Mouse (Mus musculus) CH12F3 (cell line): ENCODE measurements around the gene Qrfpr.

Source experiments
- in situ Hi-C: fragments of 300-500 bp; cut with MboI; formaldehyde crosslinking; loops from 2 replicates; pipeline ENCODE4 v1.14.3; 2020; ENCODE audit warnings: low sequenced_read_pairs

The Qrfpr gene

DNA sequence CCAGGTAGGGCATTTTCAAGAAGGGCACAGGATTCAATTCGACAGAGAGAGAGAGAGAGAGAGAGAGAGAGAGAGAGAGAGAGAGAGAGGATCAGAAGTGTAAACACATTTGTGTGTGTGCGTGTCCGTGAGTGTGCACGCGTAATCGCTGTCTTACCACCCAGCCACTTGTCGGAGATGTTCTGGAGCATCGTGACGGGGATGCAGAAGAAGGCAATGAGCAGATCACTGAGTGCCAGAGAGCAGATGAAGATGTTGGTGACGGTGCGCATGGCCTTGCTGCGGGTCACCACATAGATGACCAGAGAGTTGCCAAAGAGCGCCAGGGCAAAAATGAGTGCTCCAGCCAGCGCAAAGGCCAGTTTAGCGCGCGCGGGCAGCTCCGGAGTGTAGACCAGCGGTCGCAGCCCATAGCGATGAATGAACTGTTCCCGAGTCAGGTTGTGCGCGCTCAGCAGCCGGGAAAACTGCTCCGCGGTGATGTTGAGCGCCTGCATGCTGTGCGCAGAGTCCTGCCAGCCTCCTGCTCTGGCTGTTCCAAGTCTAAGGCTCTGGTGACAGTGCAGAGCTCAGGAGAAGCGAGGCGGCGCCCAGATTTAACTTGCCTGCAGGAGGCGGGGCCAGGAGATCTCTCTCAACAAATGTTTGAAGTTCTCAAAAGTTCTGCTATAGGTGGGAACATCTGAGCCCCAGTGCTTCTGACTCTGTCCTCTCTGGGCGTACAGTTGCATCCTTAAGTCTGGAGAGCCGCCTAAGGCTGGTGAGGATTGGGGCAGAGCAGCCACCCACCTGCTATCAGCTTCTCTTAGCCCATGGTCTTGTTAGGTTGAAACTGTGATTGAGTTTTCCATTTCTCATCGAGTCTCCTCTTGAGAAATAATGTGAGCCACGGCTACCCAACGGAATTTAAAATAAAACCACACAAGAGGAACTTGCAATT is at the start of gene Qrfpr:
Qrfpr (minus strand) TSS at position 571 of the 940 bp plus-strand sequence.
- in situ Hi-C loops: no loop called here

DNA sequence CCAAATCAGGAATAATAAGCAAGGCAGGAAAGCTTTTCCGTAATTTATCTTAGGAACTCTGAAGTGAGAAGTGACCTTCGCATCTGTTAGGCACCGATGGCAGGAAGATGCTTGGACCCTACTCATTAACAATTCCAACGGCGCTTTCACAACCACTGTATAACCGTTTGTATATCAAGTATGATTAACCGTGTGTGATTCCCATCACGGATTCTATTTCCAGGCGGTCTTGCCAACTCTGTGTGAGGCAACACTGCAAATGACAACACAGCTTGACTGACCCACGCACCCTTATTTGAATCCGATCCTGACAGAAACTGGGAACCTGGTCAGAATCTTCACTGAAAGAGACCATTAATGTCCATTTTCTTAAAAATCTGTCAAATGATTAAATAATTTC is 41.8 kb upstream of the Qrfpr start:
- in situ Hi-C loops: no loop called here

DNA sequence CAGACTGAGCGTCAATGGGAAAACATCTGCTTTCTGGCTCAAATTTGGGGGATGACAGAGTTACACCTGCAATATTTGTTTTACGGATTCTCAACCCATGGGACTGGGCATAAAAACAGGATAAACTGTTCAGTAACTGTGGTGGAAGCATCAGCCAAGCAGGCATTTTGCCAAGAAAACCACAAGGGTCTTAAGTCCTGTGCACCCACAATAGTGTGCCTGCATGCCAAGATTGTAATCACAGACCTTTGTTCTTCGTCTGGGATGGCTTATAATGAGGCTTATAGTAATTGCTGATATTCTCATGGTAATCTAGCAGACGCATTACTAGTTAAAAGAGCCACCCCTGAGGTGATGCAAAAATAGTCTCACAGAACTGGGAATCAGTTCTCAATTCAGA is 41.2 kb upstream of the Qrfpr start:
- in situ Hi-C loops: no loop called here

DNA sequence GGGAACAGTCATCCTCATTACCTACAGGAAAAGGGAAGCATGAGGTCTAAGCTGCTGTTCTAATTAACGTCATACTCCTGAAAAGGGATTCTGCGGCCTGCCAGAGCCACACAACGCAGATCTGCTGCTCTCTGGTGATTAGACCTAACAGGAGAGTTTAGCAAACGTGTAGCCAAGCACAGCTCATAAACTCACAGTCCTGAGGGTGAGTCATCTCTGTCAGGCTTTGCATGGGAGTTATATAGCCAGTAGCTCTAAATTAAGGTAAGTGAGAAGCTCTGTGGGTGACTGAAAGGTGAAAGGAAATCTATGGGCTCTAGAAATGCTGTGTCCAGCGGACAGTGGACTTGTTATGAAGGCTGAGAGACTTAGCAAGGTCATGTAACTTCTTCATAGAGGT is 28.5 kb upstream of the Qrfpr start:
- in situ Hi-C loops: no loop called here

DNA sequence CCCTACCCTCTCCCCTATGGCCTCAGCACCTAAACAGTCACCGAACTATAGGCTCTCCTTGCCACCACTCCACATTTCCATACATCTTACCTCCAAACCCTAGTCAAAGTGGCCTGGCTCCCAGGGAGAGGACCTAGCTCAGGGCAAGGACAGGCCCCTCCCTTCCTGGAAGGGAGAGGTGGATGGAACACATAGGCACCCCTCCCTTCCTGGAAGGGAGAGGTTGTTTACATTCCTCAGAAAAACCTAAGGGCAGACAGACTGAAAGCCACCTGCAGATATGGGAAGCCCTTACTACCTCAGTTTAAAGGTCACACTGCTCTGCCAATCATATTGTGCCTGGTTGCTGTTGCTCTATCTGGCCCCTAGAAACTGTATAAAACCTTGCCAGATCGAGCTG is 26.3 kb upstream of the Qrfpr start:
- in situ Hi-C loops: no loop called here

DNA sequence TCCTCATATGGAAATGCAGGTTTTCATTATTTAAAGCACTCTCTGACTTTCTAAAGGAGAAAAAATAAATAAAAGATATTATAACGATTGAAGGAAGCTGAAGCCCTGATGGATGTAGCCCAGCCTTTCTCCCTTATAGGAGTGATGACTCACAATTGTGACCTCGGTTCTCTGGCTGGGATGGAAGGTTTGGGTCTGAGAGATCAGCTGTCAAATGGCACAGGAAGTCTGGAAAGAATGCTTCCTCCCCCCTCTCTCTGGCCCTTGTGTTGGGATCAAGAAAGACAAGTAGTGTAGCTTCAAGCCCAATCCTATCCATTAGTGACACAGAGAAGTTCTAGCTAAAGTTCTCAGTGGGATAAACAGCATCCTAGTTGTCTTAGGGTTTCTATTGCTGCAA is 7.8 kb upstream of the Qrfpr start:
- in situ Hi-C loops: no loop called here

DNA sequence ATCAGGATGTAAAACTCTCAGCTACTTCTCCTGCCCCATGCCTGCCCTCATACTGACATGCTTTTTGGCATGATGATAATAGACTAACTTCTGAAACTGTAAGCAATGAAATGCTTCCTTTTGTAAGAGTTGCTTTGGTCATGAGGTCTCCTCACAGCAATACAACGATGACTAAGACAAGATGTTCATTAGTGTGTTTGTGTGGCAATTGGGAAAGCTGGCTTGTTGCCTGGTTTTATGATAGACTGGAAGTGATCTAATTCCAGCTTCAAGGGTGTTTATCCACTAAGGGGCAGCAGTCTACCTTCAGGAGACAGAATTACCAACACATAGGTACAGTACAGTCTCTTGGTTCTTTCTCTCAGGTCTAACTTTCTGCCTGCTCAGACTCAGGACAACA is 5.1 kb upstream of the Qrfpr start:
- in situ Hi-C loops: no loop called here

DNA sequence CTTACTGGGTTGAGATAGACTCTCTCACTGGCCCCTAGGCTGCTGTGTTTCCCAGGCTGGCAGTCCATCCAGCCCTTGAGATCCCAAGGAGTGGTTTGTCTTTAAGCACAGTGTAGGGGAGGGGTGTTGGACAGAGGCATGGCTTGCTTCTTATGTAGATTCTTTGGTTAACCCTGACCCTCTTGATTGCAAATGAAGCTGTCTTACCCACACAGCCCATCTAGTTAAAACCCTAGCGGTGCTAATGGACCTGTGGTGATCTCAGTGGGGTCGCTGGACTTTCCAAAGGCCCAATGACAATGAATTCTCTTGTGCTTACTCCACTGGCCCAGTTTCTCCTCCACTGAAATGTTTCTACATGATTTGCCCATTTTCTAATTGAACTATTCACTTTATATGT is 1.2 kb upstream of the Qrfpr start:
- in situ Hi-C loops: no loop called here

DNA sequence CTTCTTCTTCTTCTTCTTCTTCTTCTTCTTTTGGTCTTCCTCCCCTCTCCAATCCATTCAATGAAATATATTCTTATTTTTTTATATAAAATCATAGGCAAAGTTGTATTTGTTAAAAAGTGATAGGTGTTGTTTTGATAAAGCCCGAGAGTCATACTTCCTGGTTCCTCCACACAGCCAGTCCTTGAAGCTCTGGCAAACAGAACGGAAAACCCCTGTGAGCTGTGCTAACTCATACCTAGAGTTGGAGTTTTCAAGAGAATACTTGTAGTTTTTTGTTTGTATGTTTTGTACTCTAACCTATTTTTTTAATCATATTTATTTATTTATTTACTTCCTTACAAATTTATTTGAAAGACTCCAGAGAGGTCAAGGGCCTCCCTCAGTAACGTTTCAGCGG is 9.4 kb downstream of the Qrfpr start:
- in situ Hi-C loops: loop anchor here (10.0 kb wide), 1 partner anchor 222 kb away; no protein-coding TSS in a partner anchor

DNA sequence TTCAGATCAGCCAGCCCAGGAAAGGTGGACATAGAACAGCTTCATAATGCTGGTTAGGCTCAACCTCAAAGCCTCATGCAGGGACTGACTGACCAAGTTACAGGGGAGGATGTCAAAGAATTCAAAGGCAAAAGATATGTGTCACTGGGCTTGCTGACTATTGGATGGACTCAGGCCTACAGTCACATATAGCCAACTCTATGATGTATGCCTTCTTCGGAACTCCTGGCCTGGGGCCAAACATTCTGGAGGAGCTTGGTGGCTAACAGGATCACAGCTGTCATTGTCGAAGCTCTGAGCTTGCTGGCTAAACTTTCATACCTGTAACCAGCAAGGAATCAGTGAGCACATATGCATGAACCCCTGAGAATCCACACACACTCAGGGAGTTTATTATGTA is 11.2 kb downstream of the Qrfpr start:
- in situ Hi-C loops: loop anchor here (10.0 kb wide), 1 partner anchor 224 kb away; no protein-coding TSS in a partner anchor

DNA sequence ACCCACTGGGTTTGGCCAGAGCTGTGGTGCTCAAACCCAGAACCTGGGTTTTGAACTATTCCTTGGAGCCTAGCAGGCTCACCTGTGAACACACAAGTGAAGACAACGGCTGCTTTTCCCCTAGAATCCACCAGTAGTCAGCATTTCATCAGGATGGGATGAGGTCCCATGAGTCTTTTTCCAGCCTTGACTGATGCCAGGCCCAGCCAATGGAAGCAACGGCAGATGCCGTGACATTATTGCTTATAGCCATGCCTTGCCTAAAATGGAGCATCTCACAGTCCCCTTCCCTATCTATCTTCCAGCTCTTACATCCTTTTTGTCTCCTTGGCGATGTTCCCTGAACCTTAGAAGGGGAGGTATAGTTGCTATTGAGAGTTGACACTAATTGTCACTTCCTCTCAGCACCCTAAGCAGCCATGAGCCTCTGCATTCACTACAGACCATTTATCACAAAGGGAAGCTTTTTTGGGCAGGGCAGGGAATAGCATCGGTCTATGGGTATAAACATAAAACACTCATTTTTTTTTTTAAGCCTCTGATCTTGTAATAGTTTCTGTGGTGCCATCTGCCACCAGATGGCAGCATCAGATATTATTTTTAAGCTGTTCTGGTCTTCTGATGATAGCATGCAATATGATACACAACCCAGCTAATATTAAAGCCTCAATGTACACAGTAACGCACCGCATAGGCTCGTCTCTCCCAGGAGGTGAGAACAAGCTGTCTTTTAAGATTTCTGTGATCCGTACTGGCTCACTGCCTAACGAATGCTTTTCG is 12.1 kb downstream of the Qrfpr start:
- in situ Hi-C loops: loop anchor here (10.0 kb wide), 1 partner anchor 225 kb away; no protein-coding TSS in a partner anchor

DNA sequence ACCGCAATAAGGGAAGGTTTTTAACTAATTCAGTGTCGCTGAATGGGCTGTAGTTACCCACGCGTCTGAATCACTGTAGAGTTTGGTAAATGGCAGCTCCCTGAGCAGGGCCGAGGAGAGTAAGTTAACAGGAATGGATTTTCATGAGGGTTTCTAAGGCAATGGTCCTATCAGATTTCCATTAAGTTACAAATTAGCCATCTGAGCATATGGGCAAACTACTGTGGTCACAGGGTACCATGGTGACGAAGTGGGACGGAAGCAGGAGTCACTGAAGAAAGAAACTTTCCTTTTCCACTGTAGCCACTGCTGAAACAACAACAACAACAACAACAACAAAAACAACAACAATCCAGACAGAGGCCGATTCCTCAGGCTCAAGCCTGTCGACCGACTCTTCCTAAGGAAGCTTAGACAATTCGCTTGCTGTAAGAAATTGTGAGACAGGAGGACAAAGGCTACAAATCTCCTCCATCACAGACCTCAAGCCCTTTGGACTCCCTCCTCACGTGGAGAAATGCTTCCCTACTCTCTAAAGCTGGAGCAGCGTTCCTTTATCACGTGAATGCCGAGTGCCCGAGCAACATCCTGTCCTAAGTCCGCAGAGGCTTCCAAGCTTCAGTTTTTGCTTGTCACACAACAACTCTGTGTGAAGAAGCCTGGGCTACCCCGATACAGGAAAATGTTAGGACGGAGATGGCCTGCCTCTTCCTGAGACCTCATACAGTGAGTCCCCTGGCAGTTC is 14.4 kb downstream of the Qrfpr start:
- in situ Hi-C loops: no loop called here

DNA sequence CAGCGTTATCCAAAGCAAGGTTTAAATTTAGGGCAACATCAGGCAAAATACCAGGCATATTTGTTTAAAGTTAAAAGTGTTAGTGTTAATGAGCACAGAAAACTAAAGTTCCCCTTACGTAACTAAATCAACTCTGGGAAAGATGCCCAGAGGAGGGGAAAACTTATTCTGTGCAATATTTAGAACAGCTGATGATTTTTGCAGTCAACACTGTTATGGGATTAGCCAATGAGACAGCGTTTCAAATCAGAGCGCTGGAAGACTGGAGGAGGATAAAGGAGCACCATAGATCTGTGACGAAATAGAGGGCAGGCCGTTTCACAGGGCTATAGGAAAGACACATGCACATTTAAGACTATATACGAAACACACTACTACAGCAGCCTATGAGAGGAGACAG is 19.2 kb downstream of the Qrfpr start:
- in situ Hi-C loops: no loop called here

DNA sequence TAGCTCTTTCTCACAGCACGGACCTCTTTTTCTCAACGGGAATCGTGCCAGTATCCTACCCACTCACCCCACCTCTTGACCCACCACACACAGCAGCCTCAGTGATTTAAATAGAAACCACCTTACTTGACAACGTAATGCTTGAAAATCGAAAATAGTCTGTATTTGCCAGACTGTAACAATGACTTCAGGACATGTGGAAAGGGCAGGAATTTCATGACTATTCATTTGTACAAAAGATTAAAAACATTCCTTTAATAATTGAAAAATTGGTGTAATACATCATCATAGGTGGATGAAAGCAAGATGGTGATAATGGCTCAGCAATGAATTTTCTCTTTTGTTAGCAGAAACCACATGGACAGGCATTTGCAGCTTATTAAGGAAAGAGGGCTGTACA is 21.0 kb downstream of the Qrfpr start:
- in situ Hi-C loops: no loop called here

DNA sequence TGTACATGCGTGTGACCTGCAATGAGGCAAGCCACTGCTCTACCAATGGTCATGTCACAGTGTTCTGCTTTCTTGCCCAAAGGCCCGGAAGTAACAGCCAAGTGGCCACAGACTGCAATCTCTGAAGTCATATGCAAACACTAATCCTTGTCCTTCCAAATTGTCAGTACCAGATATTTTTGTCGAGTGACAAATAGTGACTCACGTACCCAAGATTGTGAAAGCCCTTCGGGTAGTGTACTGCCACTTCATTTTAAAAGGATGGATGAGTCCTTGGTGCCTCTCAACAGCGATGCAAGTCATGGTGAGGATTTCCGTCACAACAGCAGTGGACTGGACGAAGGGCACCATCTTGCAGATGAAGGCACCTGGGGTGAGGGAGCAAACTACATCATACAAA is 32.9 kb downstream of the Qrfpr start:
- in situ Hi-C loops: no loop called here

DNA sequence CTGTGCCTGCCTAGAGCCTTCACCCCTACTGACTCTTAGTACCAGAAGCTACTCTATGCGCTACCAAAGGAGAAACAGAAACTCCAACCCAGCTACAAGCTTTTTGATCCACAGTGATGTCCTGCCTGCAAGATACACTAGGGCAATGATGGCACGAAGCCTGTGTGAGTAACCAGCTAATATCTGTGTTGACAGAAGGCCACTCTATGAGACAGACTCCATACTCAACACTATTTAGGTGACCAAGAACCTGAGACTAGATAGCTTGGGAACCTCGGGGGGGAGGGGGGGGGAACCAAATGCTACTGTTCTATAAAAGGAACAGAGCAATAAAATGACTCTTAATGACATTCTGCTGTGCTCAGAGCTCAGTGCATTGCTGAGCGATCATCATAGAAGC is 35.6 kb downstream of the Qrfpr start:
- in situ Hi-C loops: no loop called here

DNA sequence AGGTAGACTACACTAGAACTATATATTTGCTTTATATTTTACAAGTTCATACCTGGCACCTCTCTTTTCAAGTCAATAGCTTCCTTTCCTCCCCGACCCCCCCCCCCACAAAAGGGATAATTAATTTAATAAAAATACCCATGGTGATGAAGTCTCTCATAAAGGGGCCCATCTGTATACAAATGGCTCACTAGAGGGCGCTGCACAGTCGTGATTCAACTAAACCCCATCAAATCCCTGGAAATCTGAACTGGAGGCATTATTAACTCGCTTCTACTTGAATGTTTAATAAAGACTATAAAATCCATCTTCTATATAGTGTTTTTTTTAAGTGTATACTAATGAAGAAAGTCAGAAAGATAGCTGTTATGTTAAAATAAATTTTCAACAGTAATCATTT is 40.6 kb downstream of the Qrfpr start:
- in situ Hi-C loops: no loop called here

DNA sequence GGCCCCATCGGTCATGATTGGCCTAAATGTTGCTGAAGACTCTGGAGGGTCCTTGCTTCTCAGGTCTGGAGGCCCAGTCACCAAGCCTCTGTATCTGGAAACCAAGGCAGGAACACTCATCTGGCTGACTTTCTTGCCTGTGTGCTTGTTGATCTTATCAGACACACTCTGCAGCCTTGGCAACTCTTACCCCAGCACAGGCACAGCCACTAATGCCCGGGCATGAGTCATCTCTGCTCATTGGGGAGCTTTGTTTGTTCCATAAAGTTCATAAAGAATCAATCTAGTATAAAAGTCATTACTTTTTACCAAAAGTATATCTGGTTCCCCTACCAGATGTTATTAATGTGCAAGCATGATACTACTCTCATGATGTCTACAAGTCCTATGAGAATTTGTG is 48.4 kb downstream of the Qrfpr start:
- in situ Hi-C loops: no loop called here

DNA sequence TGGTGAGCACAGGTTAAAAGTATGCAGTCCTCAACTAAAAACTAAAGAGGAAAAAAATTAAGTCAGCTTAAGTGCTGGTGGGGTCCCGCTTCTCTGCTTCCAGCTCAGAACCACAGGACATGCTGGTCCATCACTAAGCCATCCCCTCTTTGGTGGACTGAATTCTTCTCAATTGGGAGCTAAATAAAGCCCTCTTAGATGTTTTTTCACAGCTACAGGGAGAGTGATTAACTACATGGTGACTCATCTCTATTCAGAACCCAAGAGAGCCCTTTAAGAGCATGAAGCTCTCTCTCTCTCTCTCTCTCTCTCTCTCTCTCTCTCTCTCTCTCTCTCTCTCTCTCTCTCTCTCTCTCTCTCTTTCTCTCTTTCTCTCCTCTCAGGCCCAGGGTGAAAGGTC is 50.8 kb downstream of the Qrfpr start:
- in situ Hi-C loops: no loop called here

DNA sequence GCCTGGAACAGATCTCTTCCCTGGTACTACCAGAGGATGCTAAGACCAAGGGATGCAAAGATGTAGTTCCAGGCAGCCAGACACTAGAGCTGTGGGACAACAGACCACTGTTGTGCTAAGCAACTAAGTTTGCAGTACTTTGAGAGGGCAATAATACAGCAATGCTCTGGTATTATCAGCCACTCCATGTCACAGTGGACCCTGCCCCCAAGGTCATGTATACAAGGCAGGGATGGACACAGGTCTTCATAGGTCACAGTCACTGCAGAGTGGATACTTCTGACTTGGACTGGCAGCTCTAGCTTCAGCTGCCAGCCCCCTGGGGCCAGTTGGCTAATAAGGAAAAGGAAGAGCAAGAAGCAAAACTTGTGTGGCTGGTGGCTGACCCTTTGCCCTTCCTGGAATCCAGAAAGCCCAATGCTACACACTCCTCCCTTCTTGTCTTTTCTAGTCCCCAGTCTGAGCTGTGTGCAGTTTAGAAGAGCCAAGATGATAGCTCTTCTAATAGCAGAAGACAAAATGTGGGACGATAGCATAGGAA is 51.4 kb downstream of the Qrfpr start:
- in situ Hi-C loops: no loop called here

DNA sequence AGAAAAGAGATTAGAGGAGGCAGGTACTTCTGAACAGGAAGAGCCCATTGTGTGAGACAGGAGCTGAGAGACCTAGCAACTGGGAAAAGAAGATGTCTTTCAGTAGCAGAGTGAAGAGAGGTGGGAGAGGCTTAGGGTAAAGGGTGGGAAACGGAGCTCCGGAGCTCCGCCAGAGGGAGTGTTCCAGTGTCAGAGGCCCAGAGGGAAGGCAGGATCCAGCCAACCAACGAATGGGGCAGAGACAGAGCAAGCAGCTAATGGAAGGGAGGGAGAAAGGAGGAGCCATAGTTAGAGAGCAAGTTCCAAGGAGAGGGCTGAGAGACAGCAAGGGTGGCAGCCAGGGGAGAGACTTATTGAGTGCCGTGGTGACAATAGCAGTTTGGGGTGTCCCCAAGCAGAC is 66.8 kb downstream of the Qrfpr start:
- in situ Hi-C loops: no loop called here
